Mouse (Mus musculus) brown adipose tissue, adult 24 weeks (tissue): ENCODE measurements at regions not wholly inside any gene's neighbourhood (a gene's known extent, or its start where the extent isn't known, plus 50 kb on each side); places are given as distances from the start of the nearest gene placed in this dataset.
A peak's percentile ranks its signal among the peaks of the same experiment; 100 is the strongest.
"Not testable (repeated sequence)": the region's sequence is repeated elsewhere in the genome, so short reads cannot be mapped to it uniquely, and the experiment has no call there.

Source experiments
- H3K27ac ChIP-seq: fragments of 200-500 bp; replicated peaks from 2 replicates; pipeline ENCODE4 v1.5.1; 2012; ENCODE audit warnings: low read depth, mild to moderate bottlenecking, low read length
- H3K4me1 ChIP-seq: fragments of 200-500 bp; 2 replicates; pipeline ENCODE4 v1.6.1; 2012; ENCODE audit warnings: low read length, mixed read lengths; ENCODE audit not compliant: control insufficient read depth, insufficient read depth, insufficient read length
- H3K4me3 ChIP-seq: fragments of 200-500 bp; 2 replicates; pipeline ENCODE4 v1.5.1; 2012; ENCODE audit warnings: low read depth, mild to moderate bottlenecking, low read length, moderate library complexity; ENCODE audit not compliant: insufficient read depth

DNA sequence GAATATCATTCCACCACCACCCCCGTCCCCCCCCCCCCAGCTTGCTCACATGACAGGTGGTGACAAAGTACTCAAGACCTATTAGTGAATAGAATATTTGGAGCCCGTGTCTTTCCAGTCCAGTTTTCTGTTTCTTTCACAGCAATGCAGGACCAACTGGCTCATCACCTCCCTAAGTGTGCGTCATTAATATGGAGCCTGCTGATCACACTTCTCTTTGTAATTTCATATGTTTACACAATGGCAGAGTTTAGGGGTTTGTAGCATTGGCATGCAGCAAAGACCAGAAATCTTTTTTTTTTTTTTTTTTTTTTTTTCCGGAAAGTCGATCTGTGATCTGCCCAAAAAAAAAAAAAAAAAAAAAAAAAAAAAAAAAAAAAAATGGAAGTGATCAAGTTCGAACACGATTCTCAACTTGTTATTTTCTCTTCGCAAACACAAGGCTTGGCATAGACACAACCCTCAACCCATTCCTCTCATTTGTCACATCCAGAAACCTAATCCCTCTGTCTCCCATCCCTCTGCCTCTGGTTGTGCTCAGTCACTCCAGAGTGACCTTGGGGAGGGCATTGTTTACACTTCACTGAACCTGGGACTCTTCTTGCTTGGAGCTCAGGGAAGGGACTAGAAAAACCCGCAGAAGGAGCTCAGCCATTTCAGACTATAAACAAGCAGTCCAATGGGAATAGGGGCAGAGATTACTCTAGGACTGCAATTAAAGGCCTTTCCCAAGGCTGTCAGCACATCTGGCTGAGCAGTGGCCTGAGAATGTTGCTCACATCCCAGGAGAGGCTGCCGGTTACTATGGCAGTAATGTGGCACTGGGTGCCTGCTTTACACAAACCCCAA is 98.4 kb downstream of the Gm5426 start:
- Histone ChIP-seq H3K4me3 (no peak overlapping the region), H3K27ac (no peak overlapping the region), H3K4me1 (peaks cover 4% of the 10 kb centered on the region; the same call in 1 of the 2 replicates)

DNA sequence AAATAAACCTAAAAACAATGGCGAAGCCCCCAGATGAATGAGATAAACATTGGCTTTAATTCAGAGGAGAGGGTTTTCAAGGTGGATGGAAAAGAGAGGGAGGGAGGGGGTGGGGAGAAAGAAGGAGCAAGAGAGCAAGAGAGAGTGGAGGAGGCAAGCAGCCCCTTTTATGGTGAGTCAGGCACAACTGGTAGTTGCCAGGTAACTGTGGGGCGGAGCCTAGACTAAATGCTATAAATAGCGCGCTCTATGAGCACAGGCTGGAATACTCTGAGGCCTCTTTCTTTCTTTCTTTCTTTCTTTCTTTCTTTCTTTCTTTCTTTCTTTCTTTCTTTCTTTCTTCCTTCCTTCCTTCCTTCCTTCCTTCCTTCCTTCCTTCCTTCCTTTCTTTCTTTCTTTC is 99.6 kb downstream of the Gm5426 start:
- not testable (repeated sequence) for H3K27ac ChIP-seq, H3K4me3 ChIP-seq, H3K4me1 ChIP-seq

GRCm38 (mm10) chr10:96236777-96237373 is 100.5 kb downstream of the Gm5426 start:
- Histone ChIP-seq H3K27ac (no peak overlapping the region), H3K4me1 (peaks cover 6% of the 10 kb centered on the region; the same call in 1 of the 2 replicates), H3K4me3 (no peak overlapping the region)

DNA sequence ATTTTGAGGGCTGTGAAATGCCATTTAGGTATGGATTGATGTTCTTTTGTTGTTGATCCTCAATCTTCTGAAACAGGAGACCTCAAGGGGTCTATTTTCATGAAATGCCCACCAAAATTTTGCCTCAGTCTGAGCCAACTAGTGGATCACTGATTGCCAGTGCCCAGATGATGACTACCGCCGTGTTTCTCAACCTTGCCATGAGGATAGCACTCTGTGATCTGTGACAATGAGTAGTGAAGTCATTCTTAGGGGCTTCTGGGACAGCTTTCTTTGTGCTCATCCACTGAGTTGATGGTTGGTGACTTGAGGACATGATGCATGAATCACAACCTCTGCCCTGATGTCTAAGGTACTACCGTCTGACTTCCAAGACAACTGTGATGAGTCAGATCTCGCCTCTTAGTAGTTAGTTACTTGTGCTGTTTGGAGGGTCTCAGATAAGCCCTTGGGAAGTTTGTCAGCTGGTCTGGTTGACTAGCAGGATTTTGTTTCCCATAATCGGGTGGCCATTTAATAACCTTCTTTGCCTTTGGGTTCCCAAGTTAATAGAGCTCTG is 101.2 kb downstream of the Gm5426 start:
- Histone ChIP-seq H3K4me1 (peaks cover 6% of the 10 kb centered on the region; the same call in 1 of the 2 replicates), H3K4me3 (no peak overlapping the region), H3K27ac (no peak overlapping the region; the same call in 1 of the 2 replicates)

DNA sequence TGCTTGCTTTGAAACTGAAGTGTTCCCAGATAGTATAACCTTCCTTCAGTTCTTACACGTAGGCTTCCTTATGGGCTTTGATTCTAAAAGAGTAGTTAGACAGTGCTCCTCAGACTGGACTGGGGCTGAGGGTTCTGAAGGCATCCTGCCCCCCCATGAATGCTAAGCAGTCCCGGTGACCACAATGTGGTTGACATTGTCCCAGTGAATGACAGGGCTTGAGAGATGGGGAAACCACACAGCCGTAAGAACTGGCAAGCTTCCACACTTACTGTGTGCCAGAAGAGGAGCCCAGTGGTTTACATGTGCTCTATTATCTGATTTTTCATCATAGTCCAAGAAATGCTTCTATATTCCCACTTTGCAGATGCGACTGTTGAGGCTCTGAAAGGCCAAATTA is 101.8 kb downstream of the Gm5426 start:
- peaks cover 6% of the 10 kb centered on the region; the same call in 1 of the 2 replicates for H3K4me1 ChIP-seq
- H3K4me3 ChIP-seq: no peak overlapping the region
- H3K27ac ChIP-seq: peak overlapping the region; percentile 18

DNA sequence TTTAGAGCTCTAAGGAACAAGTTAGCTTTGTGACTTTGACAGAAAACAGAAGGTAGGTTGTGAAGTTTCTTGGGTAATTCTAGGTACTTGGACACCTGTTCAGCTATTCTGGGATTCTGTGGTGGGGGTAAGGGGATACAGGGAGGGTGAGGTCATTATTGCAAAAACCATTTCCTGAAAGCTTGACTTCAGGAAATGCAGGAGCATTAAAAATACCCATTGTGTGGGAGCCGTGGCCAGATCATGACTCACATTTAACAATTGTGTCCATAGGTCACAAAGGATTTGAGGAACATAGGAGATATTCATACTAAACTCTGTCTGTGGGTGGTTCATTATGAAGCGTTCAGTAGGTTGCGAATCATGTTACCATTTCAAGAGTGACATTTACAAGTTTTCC is 102.4 kb downstream of the Gm5426 start:
- Histone ChIP-seq H3K4me3 (no peak overlapping the region), H3K4me1 (peaks cover 6% of the 10 kb centered on the region; the same call in 1 of the 2 replicates), H3K27ac (peak overlapping the region; percentile 62)

DNA sequence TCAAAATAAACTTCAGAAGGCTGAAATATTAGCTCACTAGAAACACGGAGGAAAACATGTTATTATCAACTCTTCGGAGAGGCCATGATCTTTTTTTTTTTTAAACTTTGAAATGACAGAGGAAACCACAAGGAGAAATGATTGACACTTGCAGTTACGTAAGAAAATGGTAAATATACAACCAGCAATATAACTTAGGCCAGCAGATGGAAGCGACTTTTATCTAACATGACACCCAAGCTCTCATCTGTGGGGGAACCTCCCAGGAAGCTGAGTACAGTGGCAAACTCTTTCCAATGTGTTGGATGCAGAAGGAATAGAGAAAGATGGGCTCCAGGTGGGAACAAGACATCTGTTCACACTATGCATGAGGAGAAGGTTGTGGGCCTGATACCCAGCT is 104.2 kb downstream of the Gm5426 start:
- peaks cover 6% of the 10 kb centered on the region; the same call in 1 of the 2 replicates for H3K4me1 ChIP-seq
- H3K4me3 ChIP-seq: no peak overlapping the region
- no peak overlapping the region for H3K27ac ChIP-seq

DNA sequence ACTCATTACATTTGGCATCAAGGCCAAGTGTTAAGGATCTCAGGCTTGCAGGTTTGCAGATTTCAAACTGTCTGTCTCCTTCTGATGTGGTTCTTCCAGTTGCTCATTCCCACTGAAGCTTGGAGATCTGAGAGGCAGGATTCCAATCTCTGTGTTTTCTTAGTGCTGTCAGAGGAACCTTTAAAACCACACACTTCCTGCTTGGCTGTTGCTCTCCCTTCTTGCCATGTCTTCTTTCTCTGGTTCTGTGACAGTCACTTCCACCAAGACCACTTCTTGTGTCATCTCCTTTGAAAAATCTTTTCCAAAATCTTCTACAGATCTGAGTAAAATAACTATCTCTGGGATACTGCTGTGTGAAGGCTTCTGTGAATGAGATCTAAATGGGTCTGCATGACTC is 117.3 kb downstream of the Gm5426 start:
- H3K4me3 ChIP-seq: no peak overlapping the region
- H3K4me1 ChIP-seq: no peaks in the 10 kb centered on the region; the same call in 1 of the 2 replicates
- H3K27ac ChIP-seq: no peak overlapping the region

- H3K27ac ChIP-seq: no peak overlapping the region
- no peaks in the 10 kb centered on the region; the same call in 1 of the 2 replicates for H3K4me1 ChIP-seq
- H3K4me3 ChIP-seq: no peak overlapping the region
Observed at GRCm38 (mm10) chr10:96254250-96254862, 118.0 kb downstream of the Gm5426 start.

- H3K27ac ChIP-seq: no peak overlapping the region
- no peak overlapping the region for H3K4me3 ChIP-seq
- no peaks in the 10 kb centered on the region for H3K4me1 ChIP-seq
Observed at GRCm38 (mm10) chr10:96257935-96258334, 121.5 kb downstream of the Gm5426 start.

DNA sequence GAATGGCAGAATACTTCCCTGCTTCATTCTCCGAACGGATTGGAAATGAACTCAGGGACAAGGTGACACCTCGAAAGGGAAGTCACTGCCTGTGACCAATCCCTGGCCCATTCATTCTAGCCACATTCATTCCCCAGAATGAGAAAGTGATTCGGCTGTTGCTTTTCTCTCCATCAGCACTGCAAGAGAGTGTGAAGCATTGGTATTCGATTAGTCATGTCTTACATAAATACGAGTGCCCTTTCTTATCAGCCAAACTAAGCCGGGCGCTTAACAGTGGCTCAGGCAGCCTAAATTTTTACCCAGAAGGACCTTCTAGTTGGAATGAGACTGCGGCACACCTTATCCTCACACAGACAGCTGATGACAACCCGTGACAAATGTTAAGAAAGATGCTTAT is 122.8 kb downstream of the Gm5426 start:
- Histone ChIP-seq H3K27ac (no peak overlapping the region), H3K4me3 (no peak overlapping the region), H3K4me1 (0 out of 2 replicates have a peak, but pooled peaks cover 2% of the 10 kb centered on the region)

- Histone ChIP-seq H3K4me3 (no peak overlapping the region), H3K4me1 (0 out of 2 replicates have a peak, but pooled peaks cover 4% of the 10 kb centered on the region), H3K27ac (no peak overlapping the region)
Observed at GRCm38 (mm10) chr10:96259648-96260047, 123.2 kb downstream of the Gm5426 start.

- Histone ChIP-seq H3K27ac (peak overlapping the region; percentile 55), H3K4me1 (0 out of 2 replicates have a peak, but pooled peaks cover 7% of the 10 kb centered on the region), H3K4me3 (no peak overlapping the region)
Observed at GRCm38 (mm10) chr10:96263544-96263943, 127.1 kb downstream of the Gm5426 start.

GRCm38 (mm10) chr10:96264433-96264832 is 128.0 kb downstream of the Gm5426 start:
- no peak overlapping the region for H3K27ac ChIP-seq
- no peak overlapping the region for H3K4me3 ChIP-seq
- 0 out of 2 replicates have a peak, but pooled peaks cover 7% of the 10 kb centered on the region for H3K4me1 ChIP-seq

- Histone ChIP-seq H3K27ac (no peak overlapping the region), H3K4me1 (0 out of 2 replicates have a peak, but pooled peaks cover 7% of the 10 kb centered on the region), H3K4me3 (no peak overlapping the region)
Observed at GRCm38 (mm10) chr10:96264866-96265265, 128.5 kb downstream of the Gm5426 start.
